Mouse (Mus musculus): ENCODE measurements around the gene Tsr1.

DNA sequence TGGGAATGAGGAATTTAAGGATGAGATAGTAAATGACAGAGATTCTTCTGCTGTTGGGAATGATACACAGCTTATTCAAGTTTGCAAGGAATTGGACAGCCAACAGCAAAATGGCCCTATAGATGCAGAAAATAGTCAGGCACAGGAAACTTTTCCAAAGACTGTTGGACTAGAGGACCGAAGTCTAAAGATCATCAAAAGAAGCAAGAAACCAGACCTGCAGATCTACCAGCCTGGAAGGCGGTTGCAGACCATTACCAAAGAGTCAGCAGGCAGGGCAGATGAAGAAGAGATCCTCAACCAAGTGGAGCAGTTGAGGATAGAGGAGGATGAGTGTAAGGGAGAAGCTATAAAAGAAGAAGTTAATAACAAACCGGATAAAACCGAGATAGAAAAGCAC lies 31.2 kb downstream of the Tsr1 start:
- no peak for TF ChIP-seq CTCF (IDR thresholded peaks at IDR 0.05; ENCODE audit: extremely low read depth, insufficient read depth, low read length)
- no peak for TF ChIP-seq POLR2A (IDR thresholded peaks at IDR 0.05; ENCODE audit: extremely low read depth, insufficient read depth, low read length)
